Mouse (Mus musculus) cerebellum, adult 11-12 months (tissue): ENCODE measurements around the gene Lrrk1.

Experiments used
- DNase-seq: peaks from one replicate; pipeline ENCODE4 v3.0.0; 2022

The Lrrk1 gene

GRCm38 (mm10) chr7:66387813-66388521 lies at the start of gene Lrrk1:
Lrrk1 (minus strand) TSS chr7:66388350.
- no peak for DNase-seq

DNA sequence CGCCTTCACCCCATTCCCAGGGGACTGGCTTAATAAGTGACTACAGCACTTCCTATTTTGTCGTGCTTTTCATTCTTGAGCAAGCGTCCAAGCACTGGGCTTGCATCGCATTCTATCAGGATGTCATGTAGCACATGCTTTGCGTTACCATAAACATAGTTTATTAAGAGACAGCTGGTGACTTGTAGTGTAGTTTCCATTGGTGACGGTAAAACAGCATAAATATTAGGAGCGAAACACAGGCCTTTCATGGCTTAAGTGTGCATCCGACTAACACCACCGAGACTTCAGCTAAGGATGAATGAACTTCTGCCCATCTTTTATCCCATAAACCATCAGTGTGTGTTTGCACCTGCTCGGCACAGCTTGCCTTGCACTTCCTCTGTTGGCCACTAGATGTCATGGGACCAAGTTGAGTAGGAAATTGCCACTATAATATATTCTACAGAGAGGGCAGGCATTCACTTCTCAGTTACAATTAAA lies 46.3 kb upstream of the Lrrk1 start:
- peak; percentile 21 for DNase-seq

DNA sequence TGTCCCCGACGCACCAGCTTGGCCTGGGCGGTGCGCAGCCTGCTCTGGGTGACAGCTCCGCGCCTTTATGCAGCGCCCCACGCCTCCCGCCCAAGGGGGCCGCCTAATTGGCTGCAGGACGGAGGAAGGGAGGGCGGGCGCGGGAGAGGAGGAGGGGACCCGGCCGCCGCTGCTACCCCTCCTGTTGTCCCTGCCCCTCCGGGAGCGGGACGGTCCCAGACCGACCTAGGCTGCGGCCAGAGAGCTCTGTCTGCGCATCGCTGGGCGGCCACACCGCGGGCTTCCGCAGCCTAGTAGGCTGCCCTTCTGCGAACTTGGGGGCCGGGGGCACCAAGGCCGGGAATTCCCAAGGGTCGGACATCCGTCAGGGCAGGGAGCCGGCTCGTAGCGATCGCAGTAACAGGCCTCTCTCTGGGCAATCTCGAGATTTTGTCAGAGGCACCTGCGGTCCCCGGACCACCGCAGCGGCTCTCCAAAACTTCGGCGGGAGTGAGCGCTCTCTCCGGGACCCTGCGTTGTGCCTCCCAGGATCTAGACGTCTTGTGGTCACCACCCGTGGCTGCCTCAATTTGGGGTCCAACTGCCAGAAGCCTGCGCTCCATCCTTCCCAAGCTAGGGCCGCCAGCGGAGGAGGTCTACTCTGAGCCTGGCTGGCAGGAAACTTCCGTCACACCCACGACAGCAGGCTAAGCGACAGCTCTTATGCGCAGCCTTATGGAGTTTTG lies 39.4 kb upstream of the Lrrk1 start, which contains the start of gene Aldh1a3:
TSS of gene Aldh1a3 (minus strand) at position 81 of the 725 bp plus-strand sequence.
- no peak for DNase-seq

DNA sequence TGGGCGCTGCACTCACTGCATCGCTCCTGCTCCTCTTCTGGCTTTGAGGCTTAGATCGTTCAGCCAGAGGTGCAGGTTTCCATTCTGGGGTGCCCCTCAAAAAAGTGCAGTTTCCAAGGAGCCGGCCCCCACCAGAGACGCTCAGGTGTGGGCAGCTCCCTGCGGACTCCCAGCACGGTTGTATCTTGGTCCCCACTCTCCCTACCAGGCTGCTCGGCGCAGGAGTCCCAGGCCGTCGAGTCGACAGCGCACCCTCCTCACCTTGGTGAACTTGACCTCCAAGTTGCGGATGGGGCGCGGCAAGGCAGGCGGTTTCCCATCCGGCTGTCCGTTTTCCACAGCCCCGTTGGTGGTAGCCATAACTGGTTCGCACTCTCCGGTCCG lies 38.9 kb upstream of the Lrrk1 start:
- no peak for DNase-seq

DNA sequence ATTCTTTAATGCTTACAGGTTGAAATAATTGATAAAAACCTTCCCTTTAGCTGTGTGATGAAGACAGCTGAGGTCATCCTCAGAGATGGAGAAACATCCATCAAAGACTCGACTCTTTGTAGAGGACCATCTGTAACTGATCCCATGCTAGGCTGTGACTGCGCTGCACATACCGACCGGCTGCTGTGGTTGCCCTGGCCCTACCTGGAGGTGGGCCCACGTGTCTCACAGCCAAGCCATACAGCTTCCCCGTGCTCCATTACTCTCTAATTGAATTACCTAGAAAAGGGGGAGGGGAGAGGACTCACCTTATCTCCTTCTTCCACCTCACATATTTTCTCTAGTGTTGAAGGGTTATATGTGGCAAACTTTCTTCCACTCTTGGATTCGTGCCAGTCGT lies 33.8 kb upstream of the Lrrk1 start:
- DNase-seq, result no peak

DNA sequence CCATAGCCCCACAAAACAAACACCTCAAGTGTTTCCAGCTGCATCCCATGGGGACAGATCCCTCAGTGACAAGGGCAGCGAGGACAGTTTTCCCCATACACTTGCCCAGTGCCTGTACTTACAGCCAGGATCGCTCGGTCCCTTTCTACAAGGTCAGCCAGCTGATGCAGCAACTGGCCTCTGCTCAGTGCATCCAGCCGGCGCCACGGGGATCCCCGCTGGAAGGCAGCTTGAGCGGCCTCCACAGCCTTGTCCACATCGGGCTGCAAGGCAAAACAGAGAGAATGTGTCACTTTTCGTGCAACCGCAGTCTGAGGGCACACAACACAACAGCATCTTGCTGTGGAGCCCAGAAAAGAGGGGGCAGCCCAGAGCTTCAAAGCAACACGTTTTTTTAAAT lies 30.8 kb upstream of the Lrrk1 start:
- DNase-seq, result no peak

- DNase-seq, result no peak
Observed at GRCm38 (mm10) chr7:66416829-66417228, 28.7 kb upstream of the Lrrk1 start.

DNA sequence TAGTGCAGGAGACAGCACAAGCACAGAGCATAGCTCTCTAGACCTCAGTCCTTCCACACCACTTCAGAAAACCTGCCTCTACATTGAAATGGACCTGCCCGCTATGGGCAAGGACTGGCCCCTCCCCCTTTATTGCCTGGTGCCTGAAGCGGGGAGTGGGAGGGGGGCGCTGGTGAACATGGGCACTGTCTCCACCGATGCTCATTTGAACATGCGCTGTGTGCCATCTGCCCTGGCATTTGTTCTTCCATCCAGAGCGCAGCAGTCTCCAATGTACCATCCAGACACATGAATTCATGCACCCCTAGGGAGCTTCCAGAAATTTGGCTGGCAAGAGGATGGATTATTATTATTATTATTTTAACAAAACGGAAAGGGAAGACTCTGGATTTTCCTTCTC lies 24.9 kb upstream of the Lrrk1 start:
- DNase-seq, result no peak

- DNase-seq, result no peak
Observed at GRCm38 (mm10) chr7:66409433-66409832, 21.3 kb upstream of the Lrrk1 start.

GRCm38 (mm10) chr7:66406971-66407370 lies 18.8 kb upstream of the Lrrk1 start:
- DNase-seq, result no peak

- DNase-seq, result no peak
Observed at GRCm38 (mm10) chr7:66405951-66406721, 18.0 kb upstream of the Lrrk1 start.

- DNase-seq, result no peak
Observed at GRCm38 (mm10) chr7:66405541-66405940, 17.4 kb upstream of the Lrrk1 start.

- no peak for DNase-seq
Observed at GRCm38 (mm10) chr7:66404802-66405201, 16.7 kb upstream of the Lrrk1 start.

DNA sequence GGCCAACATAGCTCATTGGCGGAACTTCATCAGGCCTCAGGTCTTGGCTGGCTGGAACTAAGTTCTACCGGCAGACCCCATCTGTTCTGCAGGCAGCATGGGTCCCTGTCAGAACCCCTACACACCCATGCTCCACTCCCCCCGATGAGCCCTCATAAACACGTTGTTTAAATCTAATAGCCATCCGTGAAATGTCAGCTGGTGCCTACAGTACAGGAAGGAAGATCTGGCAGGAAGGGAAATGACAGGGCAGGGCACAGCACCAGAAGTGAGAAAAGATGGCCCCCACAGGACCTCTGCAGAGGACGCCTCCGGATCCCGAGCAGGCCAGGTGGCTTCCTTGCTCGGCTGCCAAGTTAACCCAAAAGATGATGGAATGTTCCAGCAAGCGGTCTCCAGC lies 16.0 kb upstream of the Lrrk1 start:
- DNase-seq, result no peak

DNA sequence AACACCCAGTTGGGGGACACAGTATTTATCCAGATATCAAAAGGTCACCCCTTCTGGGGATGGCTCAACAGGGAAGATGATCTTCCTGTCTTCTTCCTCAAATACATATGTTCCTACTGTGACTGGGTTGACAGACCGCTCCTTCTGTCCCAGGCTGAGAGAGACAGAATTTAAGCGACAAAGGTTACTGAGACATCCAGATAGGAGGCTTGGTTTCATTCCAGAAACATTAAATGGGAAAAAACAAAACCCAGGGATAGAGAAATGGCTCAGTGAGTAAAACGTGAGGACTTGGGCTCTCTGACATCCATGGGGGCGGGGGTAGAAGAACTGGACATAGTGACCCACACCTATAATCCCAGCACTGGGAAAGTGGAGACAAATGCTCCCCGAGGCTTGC lies 14.7 kb upstream of the Lrrk1 start:
- no peak for DNase-seq

- DNase-seq, result no peak
Observed at GRCm38 (mm10) chr7:66401605-66402004, 13.5 kb upstream of the Lrrk1 start.

GRCm38 (mm10) chr7:66397288-66397687 lies 9.1 kb upstream of the Lrrk1 start:
- DNase-seq, result no peak

GRCm38 (mm10) chr7:66388621-66389532 lies 727 bp upstream of the Lrrk1 start:
- DNase-seq, result peak; percentile 26

- DNase-seq, result no peak
Observed at GRCm38 (mm10) chr7:66387419-66387812, 734 bp downstream of the Lrrk1 start.

GRCm38 (mm10) chr7:66386411-66386810 lies 1.7 kb downstream of the Lrrk1 start:
- DNase-seq, result no peak

DNA sequence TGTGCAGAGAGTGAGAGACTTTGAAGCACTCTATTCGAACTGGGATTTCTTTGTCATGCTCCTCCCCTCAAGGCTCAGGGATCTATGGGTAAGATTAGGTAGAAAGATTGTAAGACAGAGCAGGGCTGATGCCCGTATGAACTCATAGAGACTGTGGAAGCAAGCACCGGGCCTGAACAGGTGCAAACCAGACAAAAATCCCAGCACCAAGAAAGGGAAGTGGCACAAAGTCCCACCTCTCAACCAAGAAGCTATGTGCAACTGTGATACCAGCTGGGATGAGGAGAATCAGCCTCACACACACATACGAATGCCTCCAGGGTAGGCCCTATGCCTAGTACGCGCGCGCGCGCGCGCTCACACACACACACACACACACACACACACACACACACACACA lies 2.3 kb downstream of the Lrrk1 start:
- no peak for DNase-seq

- DNase-seq, result no peak
Observed at GRCm38 (mm10) chr7:66384891-66385290, 3.3 kb downstream of the Lrrk1 start.

DNA sequence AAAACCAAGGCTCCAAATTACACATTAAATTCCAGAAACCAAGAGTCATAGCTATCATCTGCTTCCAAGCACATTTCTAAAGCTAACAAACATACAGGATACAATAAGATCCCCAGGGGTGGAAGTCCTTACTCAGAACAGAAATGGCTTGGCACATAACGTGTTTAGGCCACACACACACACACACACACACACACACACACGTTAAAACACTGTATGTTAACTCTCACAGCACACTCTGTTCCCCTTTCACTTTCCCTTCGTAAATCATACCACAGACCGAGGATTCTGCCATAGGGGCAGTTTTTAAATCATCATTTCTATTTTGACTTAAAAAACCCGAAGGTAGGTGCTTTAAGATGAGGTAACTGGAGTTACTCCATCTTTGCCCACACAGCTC lies 3.9 kb downstream of the Lrrk1 start:
- no peak for DNase-seq
